Mouse (Mus musculus) CD4-positive, CD25-positive, alpha-beta regulatory T cell, adult 2 months (primary cell): ENCODE results near the gene Arid3a.
"Not testable (repeated sequence)": the region's sequence is repeated elsewhere in the genome, so short reads cannot be mapped to it uniquely, and the experiment has no call there.

Experiments
- DNase-seq: peaks from one replicate; pipeline ENCODE4 v3.0.0-alpha.2; 2012; ENCODE audit warnings: low read depth, low spot score

Arid3a gene

GRCm38 (mm10) chr10:79946752-79947322 is 20.0 kb downstream of the Arid3a start:
- no peak for DNase-seq

GRCm38 (mm10) chr10:79947502-79947901 is 20.7 kb downstream of the Arid3a start:
- DNase-seq = no peak

GRCm38 (mm10) chr10:79949873-79950272 is 23.0 kb downstream of the Arid3a start:
- DNase-seq = no peak

DNA sequence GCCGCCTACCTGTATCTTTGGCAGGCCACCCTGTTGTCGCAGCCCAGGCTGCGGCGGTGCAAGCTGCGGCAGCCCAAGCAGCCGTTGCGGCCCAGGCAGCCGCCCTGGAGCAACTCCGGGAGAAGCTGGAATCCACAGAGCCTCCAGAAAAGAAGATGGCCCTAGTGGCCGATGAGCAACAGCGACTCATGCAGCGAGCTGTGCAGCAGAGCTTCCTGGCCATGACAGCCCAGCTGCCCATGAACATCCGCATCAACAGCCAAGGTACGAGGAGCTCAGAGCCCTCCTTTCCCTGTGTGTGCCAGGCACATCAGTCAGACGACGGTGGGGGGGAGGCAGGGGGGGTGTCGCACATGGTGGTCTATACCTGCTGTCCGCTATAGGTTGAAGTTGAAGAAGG is 23.8 kb downstream of the Arid3a start:
- no peak for DNase-seq

- DNase-seq = peak; percentile 61
Observed at GRCm38 (mm10) chr10:79953946-79954345, 27.1 kb downstream of the Arid3a start.

DNA sequence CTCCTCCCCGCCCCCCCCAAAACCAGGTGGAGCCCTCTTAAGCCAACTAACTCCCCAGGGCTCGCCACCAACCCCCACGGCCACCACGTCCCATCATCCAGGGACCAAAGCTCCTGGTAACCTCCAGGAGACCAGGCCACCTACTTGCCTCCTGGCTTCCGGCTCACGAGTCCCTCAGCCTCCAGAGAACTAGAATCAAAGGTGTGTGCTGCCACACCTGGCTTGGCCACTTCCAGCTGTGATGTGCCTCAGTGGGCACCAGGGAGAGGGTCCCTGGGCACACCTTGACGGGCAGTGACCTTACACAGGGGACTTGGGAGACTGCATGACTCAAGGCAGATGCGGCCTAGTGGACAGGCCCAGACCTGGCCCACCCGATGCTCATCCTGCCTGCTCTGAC is 28.8 kb downstream of the Arid3a start:
- no peak for DNase-seq

- no peak for DNase-seq
Observed at GRCm38 (mm10) chr10:79956643-79957154, 29.9 kb downstream of the Arid3a start.

DNA sequence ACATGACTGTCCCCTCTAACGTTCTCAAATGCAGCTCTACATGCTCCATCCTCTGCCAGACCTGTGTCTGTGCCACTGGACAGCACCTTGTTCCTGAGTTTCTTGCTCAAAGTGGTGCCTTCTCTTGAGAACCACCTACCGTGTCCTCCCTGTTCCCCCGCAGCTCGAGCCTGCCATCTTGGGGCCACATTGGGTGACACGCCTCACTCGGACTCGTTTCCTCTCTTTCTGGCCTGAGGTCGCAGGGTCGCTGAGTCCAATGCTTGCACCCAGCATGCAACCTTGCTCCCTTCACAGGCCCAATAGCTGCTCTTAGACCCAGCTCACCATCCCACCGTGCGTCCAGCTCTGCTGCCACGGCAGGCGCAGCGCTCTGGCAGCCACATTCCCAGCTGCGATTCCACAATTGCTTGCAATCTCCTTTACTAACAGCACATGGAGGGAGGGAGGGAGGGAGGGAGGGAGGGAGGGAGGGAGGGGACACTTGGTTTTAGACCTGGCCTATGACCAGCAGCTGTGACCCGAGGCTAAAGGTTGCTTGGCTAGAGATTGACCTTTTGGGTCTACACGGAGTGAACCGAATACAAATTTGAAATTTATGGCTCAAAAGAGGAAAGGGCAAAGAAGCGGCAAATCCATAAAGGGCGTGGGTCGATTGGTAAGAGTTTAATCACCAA is 31.4 kb downstream of the Arid3a start:
- DNase-seq = peak; percentile 85

DNA sequence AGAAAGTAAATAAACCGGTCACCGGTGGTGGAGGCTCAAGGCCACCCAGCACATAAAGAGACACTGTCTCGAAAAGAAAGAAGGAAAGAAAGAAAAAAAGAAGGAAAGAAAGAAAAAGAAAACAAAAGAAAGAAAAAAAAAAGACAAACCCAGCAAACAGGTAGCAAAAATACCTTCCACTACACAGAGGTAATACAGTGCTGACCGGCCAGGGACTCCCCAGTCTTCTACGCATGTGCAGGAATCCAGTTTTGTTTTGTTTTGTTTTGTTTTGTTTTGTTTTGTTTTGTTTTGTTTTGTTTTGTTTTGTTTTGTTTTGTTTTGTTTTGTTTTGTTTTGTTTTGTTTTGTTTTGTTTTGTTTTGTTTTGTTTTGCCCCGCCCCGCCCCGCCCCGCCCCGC is 32.6 kb downstream of the Arid3a start:
- not testable (repeated sequence) for DNase-seq

- peak; percentile 100 for DNase-seq
Observed at GRCm38 (mm10) chr10:79959847-79960601, 33.2 kb downstream of the Arid3a start, which contains the start of gene Wdr18. TSS of gene Wdr18 (plus strand) at chr10:79960152.

DNA sequence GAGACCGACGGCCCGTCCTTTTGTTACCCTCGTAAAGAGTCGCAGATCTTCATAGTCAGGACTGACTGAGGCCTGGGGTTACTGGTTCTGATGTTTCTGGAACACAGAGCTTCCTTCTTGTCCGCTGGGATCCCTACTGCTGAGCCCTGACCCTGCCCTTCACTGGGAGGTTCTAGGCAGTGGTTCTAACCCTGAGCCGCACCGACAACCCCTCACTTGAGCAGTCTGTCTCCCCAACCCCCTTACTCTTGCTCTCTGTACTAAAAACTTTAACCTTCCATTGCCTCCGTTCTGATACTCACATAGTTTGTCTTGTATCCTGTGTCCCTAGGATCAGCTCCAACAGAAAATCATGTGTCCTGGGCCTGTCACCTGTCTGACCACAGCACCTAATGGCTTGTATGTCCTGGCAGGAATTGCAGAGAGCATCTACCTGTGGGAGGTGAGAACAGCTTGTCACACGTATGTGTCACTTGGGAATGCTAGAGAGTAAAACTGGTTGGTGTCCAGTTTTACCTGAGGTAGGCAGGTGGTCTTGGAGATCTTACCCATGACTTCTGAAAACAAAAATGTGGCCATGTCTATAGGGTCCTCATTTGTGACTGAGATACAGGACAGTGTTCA is 33.9 kb downstream of the Arid3a start:
- no peak for DNase-seq

DNA sequence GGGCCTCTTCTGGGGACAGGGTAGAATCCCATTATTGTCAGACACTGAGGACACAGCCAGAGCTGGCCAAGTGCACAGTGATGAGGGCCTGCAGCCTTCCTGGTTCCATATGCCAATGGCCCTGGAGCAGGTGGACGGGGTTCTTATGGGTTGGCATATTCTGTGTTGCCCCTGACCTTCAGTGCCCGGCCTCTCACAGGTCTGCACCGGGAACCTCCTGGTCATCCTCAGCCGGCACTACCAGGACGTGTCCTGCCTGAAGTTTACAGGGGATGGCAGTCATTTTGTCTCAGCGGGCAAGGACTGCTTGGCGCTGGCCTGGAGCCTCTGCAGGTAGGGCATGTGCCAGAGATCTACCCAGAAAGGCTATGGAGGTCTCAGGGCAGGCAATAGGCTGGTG is 37.9 kb downstream of the Arid3a start:
- DNase-seq = no peak

DNA sequence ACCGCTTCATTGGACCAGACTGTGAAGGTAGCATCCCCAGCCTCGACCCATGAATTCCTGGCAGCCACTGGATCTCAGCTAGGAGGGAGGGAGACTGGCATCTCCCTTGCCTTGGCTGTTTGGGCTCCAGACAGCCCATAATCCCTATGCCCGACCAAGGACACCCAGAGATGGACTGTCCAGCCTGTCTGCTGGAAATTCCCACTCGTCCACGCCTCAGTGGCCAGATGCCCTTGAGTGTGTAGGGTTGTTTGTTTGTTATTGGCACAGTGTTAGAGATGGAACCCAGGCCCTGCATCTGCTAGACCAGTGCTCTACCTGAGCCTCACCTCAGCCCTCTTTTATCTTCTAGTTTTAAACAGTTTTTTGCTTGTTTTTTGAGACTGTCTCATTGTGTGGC is 38.5 kb downstream of the Arid3a start:
- DNase-seq = no peak

- DNase-seq = no peak
Observed at GRCm38 (mm10) chr10:79966886-79967400, 40.1 kb downstream of the Arid3a start.

DNA sequence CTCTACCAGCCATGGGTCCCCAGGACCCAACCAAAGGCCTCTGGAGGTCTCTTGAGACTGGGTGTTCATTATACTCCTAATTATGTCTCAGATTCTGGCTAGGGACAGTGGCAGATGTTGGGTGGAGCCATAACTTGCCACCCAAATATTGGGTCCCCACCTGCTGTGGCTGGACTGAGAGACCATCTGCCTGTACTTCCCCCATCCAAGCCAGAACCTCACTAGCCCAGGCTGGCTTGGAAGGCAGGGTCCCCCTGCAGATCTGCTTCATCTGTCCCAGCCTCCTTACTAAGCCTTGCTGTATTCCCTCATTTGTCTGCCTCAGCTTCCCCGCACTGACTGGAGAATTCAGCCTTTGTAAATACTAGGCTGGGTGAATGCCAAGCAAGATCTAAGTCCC is 41.3 kb downstream of the Arid3a start:
- no peak for DNase-seq

DNA sequence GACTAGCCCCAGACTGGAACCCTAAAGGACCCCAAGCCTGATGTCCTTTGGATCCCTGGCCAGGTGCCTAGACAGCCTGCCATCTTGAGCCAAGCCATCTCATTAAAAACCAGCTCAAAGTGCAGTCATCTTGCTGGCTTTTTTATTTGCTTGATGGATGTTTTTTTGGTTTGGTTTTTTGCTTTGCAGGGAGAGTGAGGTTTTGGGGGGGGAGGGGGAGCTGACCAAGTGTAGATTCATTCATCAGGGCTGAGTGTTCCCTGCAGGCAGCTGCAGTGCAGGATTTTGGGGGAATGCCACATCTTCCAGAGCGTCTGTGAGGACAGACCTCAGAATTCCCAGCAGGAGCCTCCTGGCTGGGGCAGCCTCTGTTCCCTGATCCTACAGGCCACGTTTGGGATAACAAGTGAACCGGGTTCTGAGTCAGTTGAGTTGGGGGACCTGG is 42.3 kb downstream of the Arid3a start:
- DNase-seq = no peak

GRCm38 (mm10) chr10:79970415-79971182 is 43.8 kb downstream of the Arid3a start, which contains the start of gene Grin3b:
TSS of gene Grin3b (plus strand) at chr10:79970715.
- DNase-seq = no peak

DNA sequence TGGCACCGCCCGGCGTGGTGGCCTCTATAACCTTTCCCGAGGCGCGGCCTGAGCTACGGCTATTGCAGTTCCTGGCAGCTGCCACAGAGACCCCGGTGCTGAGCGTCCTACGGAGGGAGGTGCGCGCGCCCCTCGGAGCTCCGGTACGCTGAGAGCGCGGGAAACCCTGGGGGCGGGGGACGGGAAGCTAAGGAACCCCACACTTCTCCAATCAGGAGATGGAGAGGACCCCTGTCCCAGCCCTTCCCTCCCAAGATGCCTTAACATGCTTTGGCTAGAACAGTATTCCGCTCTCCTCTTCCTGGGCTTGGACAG is 44.3 kb downstream of the Arid3a start:
- no peak for DNase-seq

DNA sequence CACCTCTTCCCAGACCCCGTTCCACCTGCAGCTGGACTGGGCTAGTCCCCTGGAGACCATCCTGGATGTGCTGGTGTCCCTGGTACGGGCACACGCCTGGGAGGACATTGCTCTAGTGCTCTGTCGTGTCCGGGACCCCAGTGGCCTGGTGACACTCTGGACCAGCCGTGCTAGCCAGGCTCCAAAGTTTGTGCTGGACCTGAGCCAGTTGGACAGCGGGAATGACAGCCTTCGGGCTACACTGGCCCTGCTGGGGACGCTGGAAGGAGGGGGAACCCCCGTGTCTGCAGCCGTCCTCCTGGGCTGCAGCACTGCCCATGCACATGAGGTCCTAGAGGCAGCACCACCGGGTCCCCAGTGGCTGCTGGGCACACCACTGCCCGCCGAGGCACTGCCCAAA is 46.0 kb downstream of the Arid3a start:
- no peak for DNase-seq

DNA sequence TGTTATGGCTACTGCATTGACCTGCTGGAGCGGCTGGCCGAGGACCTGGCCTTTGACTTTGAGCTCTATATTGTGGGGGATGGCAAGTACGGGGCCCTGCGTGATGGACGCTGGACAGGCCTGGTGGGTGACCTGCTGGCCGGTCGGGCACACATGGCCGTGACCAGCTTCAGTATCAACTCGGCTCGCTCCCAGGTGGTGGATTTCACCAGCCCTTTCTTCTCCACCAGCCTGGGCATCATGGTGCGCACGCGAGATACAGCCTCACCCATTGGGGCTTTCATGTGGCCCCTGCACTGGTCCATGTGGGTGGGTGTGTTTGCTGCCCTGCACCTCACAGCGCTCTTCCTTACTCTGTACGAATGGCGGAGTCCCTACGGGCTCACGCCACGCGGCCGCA is 47.2 kb downstream of the Arid3a start:
- DNase-seq = no peak

DNA sequence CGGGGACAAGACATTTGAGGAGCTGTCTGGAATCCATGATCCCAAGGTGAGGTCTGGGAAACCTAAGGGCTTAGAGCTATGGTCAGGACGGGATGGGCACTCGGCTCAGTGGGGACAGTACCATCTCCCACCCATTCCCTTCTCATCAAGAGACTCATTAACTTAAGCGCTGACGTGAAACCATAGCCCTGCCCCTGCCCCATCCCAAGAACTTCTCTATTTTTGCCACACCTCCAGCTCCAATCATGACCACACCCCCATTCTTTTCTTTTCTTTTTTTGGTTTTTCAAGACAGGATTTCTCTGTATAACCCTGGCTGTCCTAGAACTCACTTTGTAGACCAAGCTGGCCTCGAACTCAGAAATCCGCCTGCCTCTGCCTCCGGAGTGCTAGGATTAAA is 47.8 kb downstream of the Arid3a start:
- DNase-seq = no peak
